Mouse (Mus musculus) limb, embryonic 11.5 days (tissue): ENCODE measurements around the gene Gmppb. TPM values are rescaled to one million over a fixed set of nuclear protein-coding genes. Genes with fewer than 3 reads are reported as not detected.

Source experiments
- ATAC-seq: fragments of 200-750 bp; cut with Nextera tagmentation; 2 replicates; pipeline ENCODE4 v1.8.0; 2017; ENCODE audit warnings: low read depth; ENCODE audit not compliant: insufficient number of reproducible peaks, low FRiP score, low TSS enrichment
- DNase-seq: peaks from one replicate; pipeline ENCODE4 v3.0.0-alpha.2; 2015; ENCODE audit warnings: low spot score
- H3K27ac ChIP-seq: fragments of 300-500 bp; sonication (generic); replicated peaks from 2 replicates; pipeline ENCODE4 v1.5.1; 2014; ENCODE audit warnings: low read depth, mild to moderate bottlenecking, low read length
- H3K27me3 ChIP-seq: fragments of 300-500 bp; sonication (generic); 2 replicates; pipeline ENCODE4 v1.6.1; 2014; ENCODE audit warnings: mild to moderate bottlenecking, low read length, mixed read lengths; ENCODE audit not compliant: control insufficient read depth, insufficient read depth
- H3K36me3 ChIP-seq: fragments of 300-500 bp; sonication (generic); 2 replicates; pipeline ENCODE4 v1.6.1; 2014; ENCODE audit warnings: mild to moderate bottlenecking, low read length, moderate library complexity, mixed read lengths; ENCODE audit not compliant: control insufficient read depth, insufficient read depth
- H3K4me1 ChIP-seq: fragments of 300-500 bp; sonication (generic); 2 replicates; pipeline ENCODE4 v1.6.1; 2014; ENCODE audit warnings: low read length, mixed read lengths; ENCODE audit not compliant: control insufficient read depth, insufficient read depth
- H3K4me2 ChIP-seq: fragments of 300-500 bp; sonication (generic); 2 replicates; pipeline ENCODE4 v1.6.1; 2014; ENCODE audit warnings: low read depth, mild to moderate bottlenecking, moderate library complexity; ENCODE audit not compliant: severe bottlenecking
- H3K4me3 ChIP-seq: fragments of 300-500 bp; sonication (generic); 2 replicates; pipeline ENCODE4 v1.5.1; 2014; ENCODE audit warnings: low read depth, low read length
- H3K9ac ChIP-seq: fragments of 300-500 bp; sonication (generic); 2 replicates; pipeline ENCODE4 v1.6.1; 2014; ENCODE audit warnings: mild to moderate bottlenecking, low read length
- H3K9me3 ChIP-seq: fragments of 300-500 bp; sonication (generic); 2 replicates; pipeline ENCODE4 v1.6.1; 2016; ENCODE audit warnings: low read length; ENCODE audit not compliant: control insufficient read depth
- WGBS: fragments of 180-500 bp; shearing (Covaris S2); extraction: QIAGEN DNeasy Blood & Tissue Kit; methylation state at CpG from one replicate; pipeline ENCODE4 v1.1.7; 2014; 5-methylcytosine and 5-hydroxymethylcytosine counted together
- polyA plus RNA-seq: library from polyadenylated mRNA; unstranded; fragments of >200 nt; fragmentation: Nextera tagmentation; extraction: Ambion mirVana; gene quantifications from 2 replicates; pipeline ENCODE4 v1.2.1, GENCODE M21; 2014

Gene Gmppb
- polyA plus RNA-seq, 1 experiment from 2014 or later = 20.6 TPM

GRCm38 (mm10) chr9:108020741-108021140 lies 28.3 kb upstream of the Gmppb start:
- H3K9ac ChIP-seq = no peak overlapping the region
- WGBS = 96% methylated on average over 1 of the region's 1 CpGs
- H3K9me3 ChIP-seq = no peaks in the 10 kb centered on the region
- no peak overlapping the region for H3K4me3 ChIP-seq
- no peak for DNase-seq
- no peaks in the 10 kb centered on the region for H3K4me1 ChIP-seq
- H3K27me3 ChIP-seq = no peaks in the 10 kb centered on the region
- ATAC-seq = no peak
- no peak overlapping the region for H3K4me2 ChIP-seq
- peaks cover 8% of the 10 kb centered on the region for H3K36me3 ChIP-seq
- no peak overlapping the region for H3K27ac ChIP-seq

- WGBS = 93% methylated on average over 3 of the region's 3 CpGs
- ATAC-seq = no peak
- Histone ChIP-seq H3K9ac (no peak overlapping the region), H3K4me2 (no peak overlapping the region), H3K4me3 (no peak overlapping the region), H3K9me3 (no peaks in the 10 kb centered on the region), H3K27ac (no peak overlapping the region), H3K27me3 (no peaks in the 10 kb centered on the region), H3K4me1 (no peaks in the 10 kb centered on the region), H3K36me3 (peaks cover 20% of the 10 kb centered on the region)
- no peak for DNase-seq
Observed at GRCm38 (mm10) chr9:108023216-108023615, 25.8 kb upstream of the Gmppb start.

- DNase-seq (no peak), ATAC-seq (no peak)
- H3K4me1 ChIP-seq = no peaks in the 10 kb centered on the region
- H3K4me3 ChIP-seq = no peak overlapping the region
- 95% methylated on average over 3 of the region's 3 CpGs for WGBS
- no peaks in the 10 kb centered on the region for H3K9me3 ChIP-seq
- H3K27me3 ChIP-seq = no peaks in the 10 kb centered on the region
- H3K9ac ChIP-seq = no peak overlapping the region
- H3K27ac ChIP-seq = no peak overlapping the region
- H3K36me3 ChIP-seq = peaks cover 20% of the 10 kb centered on the region
- H3K4me2 ChIP-seq = no peak overlapping the region
Observed at GRCm38 (mm10) chr9:108026584-108026983, 22.5 kb upstream of the Gmppb start.

- no peak for DNase-seq
- Histone ChIP-seq H3K36me3 (peaks cover 26% of the 10 kb centered on the region), H3K9me3 (no peaks in the 10 kb centered on the region), H3K27me3 (no peaks in the 10 kb centered on the region), H3K9ac (no peak overlapping the region), H3K4me3 (no peak overlapping the region), H3K4me1 (no peaks in the 10 kb centered on the region), H3K27ac (no peak overlapping the region), H3K4me2 (no peak overlapping the region)
- no peak for ATAC-seq
- 95% methylated on average over 3 of the region's 3 CpGs for WGBS
Observed at GRCm38 (mm10) chr9:108027867-108028266, 21.2 kb upstream of the Gmppb start.

GRCm38 (mm10) chr9:108032126-108032525 lies 16.9 kb upstream of the Gmppb start:
- Histone ChIP-seq H3K36me3 (peaks cover 21% of the 10 kb centered on the region), H3K27ac (no peak overlapping the region), H3K9me3 (no peaks in the 10 kb centered on the region), H3K4me2 (no peak overlapping the region), H3K9ac (no peak overlapping the region), H3K4me3 (no peak overlapping the region), H3K4me1 (no peaks in the 10 kb centered on the region), H3K27me3 (no peaks in the 10 kb centered on the region)
- ATAC-seq (no peak), DNase-seq (no peak)
- WGBS = 95% methylated on average over 5 of the region's 5 CpGs

- 94% methylated on average over 2 of the region's 2 CpGs for WGBS
- DNase-seq (no peak), ATAC-seq (no peak)
- H3K4me3 ChIP-seq = no peak overlapping the region
- peaks cover 12% of the 10 kb centered on the region for H3K36me3 ChIP-seq
- no peak overlapping the region for H3K4me2 ChIP-seq
- H3K27me3 ChIP-seq = no peaks in the 10 kb centered on the region
- no peak overlapping the region for H3K27ac ChIP-seq
- no peak overlapping the region for H3K9ac ChIP-seq
- H3K4me1 ChIP-seq = no peaks in the 10 kb centered on the region
- no peaks in the 10 kb centered on the region for H3K9me3 ChIP-seq
Observed at GRCm38 (mm10) chr9:108035331-108036156, 13.5 kb upstream of the Gmppb start.

- Histone ChIP-seq H3K4me3 (no peak overlapping the region), H3K4me1 (peaks cover 4% of the 10 kb centered on the region; the same call in 1 of the 2 replicates), H3K4me2 (no peak overlapping the region), H3K27me3 (no peaks in the 10 kb centered on the region), H3K27ac (no peak overlapping the region), H3K9ac (no peak overlapping the region), H3K36me3 (peaks cover 24% of the 10 kb centered on the region), H3K9me3 (no peaks in the 10 kb centered on the region)
- WGBS = 96% methylated on average over 8 of the region's 8 CpGs
- ATAC-seq = no peak
- no peak for DNase-seq
Observed at GRCm38 (mm10) chr9:108044751-108045492, 4.1 kb upstream of the Gmppb start.

GRCm38 (mm10) chr9:108046582-108046981 lies 2.5 kb upstream of the Gmppb start:
- no peak overlapping the region for H3K4me2 ChIP-seq
- H3K36me3 ChIP-seq = peaks cover 23% of the 10 kb centered on the region
- ATAC-seq = no peak
- H3K27ac ChIP-seq = no peak overlapping the region
- WGBS = 94% methylated on average over 4 of the region's 4 CpGs
- no peaks in the 10 kb centered on the region for H3K27me3 ChIP-seq
- H3K9ac ChIP-seq = no peak overlapping the region
- peaks cover 4% of the 10 kb centered on the region; the same call in 1 of the 2 replicates for H3K4me1 ChIP-seq
- no peaks in the 10 kb centered on the region for H3K9me3 ChIP-seq
- DNase-seq = no peak
- no peak overlapping the region for H3K4me3 ChIP-seq
